Mouse (Mus musculus) stomach, postnatal 0 days (tissue): ENCODE data around the gene Lamc3.

ENCODE experiments used
- CTCF ChIP-seq: IDR thresholded peaks from 2 replicates; pipeline ENCODE4 v1.5.1; 2016; ENCODE audit warnings: antibody characterized with exemption, low read depth, mild to moderate bottlenecking, moderate library complexity
- EP300 ChIP-seq: optimal IDR thresholded peaks from 2 replicates; pipeline ENCODE3; 2016; ENCODE audit warnings: antibody characterized with exemption

DNA sequence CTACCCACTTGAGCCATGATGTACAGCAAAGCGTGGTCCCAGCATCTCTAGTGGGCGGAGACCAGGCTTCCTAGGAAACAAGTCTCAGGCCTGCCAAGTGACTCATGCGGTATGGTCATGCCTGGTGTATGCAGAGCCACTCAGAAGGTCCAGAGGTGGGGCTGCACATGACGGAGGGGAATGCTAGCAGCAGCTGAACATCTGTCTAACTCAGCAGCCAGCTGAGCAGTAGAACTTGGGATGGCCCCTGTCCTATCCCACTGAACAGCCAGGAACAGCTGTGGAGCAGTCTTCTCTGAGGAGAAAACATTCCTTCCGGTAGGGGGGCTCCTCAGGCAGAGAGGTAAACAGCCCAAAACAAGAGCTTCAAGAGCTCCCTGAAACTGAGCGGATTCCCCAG is 61.3 kb downstream of the Lamc3 start:
- TF ChIP-seq CTCF (peak; percentile 52), EP300 (no peak)
